Mouse (Mus musculus): ENCODE results near the gene Usp11.
"Not testable (repeated sequence)": the region's sequence is repeated elsewhere in the genome, so short reads cannot be mapped to it uniquely, and the experiment has no call there.

GRCm38 (mm10) chrX:20730048-20730447 lies 26.3 kb downstream of the Usp11 start:
- not testable (repeated sequence) for TF ChIP-seq CTCF (conservative IDR thresholded peaks at IDR 0.05; ENCODE audit: low read length); NANOG (IDR thresholded peaks at IDR 0.05; ENCODE audit: borderline replicate concordance, low read length)
